Mouse (Mus musculus): ENCODE data around the gene Pex6.

Pex6 gene

DNA sequence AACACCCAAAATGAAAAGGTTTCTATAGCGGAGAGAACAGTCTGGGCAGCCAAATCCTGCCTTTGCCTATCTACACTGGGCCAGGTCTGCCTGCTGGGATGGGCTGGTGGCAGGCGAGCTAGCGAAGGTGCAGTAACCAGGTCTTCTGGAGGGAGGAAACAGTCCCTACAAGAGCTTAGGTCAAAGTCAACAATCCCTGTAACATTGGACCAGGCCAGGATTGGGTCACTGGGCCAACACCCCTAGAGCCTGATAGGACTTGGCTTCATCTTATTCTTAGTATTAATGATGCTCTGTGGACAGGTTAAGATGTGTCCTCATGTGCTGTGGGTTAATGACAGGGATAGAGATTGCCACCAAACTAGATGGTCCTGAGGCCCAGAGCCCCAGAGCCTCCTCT lies 22.8 kb downstream of the Pex6 start:
- DNase-seq (ENCODE audit: low spot score in 2 of 2), result no peak

GRCm38 (mm10) chr17:46735287-46735686 lies 24.0 kb downstream of the Pex6 start:
- no peak for DNase-seq (ENCODE audit: low spot score in 2 of 2)

DNA sequence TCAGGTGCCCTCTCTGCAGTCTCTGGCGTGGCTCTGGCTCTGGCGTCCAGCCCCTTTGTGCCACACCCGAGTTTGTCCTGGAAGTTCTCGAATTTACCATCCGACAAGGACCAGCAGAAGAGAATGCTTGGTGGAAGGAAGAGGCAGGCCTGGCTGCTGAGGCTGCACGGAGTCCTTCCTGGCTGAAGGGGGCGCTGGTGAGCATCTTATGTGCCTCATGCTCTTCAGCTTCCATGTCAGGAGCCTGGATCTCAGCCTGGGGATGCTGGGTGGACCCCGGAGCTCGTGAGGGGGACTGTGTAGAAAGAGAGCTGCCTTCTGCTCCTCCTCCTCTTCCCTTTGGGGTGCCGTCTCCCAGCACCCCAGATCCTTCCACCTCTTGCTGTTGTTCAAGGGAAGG lies 24.9 kb downstream of the Pex6 start:
- no peak for DNase-seq (ENCODE audit: low spot score in 2 of 2)

GRCm38 (mm10) chr17:46741305-46741704 lies 30.0 kb downstream of the Pex6 start:
- DNase-seq (ENCODE audit: low spot score in 2 of 2), result no peak

GRCm38 (mm10) chr17:46742986-46743385 lies 31.7 kb downstream of the Pex6 start:
- no peak for DNase-seq (ENCODE audit: low spot score in 2 of 2)

DNA sequence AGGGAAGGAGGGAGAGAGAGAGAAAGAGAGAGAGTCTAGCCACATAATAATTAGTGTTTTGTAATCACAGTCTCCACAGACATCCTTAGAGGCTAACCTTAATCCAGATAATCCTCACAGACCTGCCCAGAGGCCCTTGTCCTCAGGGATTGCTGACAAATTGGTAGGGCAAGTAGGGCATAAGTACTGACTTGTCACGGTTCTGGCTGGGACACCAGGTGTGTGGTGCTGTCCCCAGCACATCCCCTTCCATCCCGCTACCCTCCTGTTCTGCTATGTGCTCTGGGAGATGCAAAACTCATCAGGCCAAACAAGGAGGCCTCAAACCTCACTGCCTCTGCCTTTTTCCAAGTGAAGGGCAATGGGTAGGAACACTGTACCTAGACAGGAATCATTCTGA lies 34.2 kb downstream of the Pex6 start:
- no peak for DNase-seq (ENCODE audit: low spot score in 2 of 2)

GRCm38 (mm10) chr17:46747234-46747633 lies 36.0 kb downstream of the Pex6 start:
- DNase-seq (ENCODE audit: low spot score in 2 of 2), result no peak

DNA sequence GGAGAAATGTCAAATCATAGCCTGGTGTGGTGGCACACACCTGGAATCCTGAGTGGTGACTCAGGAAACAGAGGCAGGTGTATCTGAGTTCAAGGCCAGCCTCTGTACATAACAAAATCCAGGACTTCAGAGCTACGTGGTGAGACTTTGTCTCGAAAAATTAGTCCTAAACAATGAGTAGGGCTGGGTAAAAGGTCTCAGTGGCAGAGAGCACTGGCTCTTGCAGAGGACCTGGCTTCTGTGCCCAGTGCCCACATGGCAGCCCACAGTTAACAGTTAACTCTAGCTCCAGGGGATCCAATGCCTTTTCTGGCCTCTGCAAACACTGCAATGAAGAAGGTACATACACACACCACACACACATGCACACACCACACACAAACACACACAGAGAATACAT lies 36.5 kb downstream of the Pex6 start:
- DNase-seq (ENCODE audit: low spot score in 2 of 2), result no peak

DNA sequence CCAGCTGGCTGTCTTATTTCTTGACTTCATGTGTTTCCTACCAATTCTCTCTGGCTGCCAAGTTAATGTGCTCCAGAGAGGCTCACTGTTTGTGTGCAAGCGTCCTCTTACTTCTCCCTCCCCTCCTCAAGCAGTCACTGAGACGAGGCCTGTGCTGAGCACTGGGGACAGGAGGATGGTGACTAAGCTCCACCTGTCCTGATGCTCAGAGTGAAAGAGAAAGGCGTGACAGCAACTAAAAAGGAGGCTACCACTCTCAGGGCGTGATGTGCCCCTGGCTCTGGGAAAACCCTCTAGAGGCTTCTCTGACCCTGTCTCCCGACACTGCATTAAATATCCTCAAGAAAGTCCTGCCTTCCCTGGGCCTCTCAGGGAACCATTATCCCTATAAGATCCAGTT lies 38.0 kb downstream of the Pex6 start:
- DNase-seq (ENCODE audit: low spot score in 2 of 2), result no peak

DNA sequence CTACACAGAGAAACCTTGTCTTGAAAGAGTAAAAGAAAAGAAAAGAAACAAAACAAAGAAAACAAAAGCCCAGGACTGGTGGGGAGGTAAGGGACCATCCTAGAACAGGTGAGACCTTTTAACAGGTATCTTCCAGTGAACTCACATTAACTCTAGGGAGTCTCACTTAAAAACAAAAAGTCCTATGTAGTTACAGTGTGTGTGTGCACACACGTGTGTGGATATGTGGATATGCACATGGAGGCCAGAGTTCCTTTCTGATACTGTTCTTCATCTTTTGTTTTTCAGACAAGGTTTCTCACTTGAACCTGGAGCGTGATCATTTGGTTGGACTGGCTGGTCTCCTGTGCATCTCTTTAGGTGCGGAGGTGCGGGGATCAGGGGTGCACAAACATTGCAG lies 39.3 kb downstream of the Pex6 start:
- DNase-seq (ENCODE audit: low spot score in 2 of 2), result no peak

- DNase-seq (ENCODE audit: low spot score in 2 of 2), result no peak
Observed at GRCm38 (mm10) chr17:46751056-46751793, 40.0 kb downstream of the Pex6 start.

DNA sequence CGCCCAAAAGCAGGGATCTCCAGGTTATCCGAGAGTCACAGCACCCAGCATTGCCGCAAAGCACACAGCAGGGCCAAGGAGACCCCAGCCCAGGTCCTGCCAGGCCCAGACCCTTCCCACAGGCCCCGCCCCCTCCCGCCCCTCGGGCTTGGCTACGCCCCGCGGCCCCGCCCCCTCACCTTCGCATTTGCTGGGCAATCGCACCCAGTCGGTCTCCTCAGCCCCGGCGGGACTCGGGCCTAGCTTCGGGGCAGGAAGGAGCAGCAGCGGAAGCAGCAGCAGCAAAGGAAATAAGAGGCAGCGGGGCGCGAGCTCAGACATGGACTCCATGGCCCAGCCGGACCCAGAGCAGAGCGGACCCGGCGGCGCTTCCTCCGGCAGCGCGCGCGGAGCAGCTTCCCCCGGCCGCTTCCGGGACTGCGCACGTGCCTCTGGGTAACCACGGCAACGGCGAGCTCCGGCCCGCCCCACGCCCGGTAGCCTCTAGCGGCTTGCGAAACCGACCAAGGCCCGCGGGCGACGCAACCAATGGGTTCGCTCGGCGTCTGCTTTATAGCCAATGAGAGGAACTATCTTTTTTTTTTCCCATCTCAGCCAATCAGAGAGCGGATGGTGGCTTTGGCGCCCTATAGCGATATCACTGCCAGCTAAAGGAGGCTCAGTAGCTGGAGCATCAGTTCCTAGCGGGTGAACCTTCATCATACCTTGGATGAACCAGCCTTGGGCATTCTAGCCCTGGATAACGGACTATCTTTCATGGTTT lies 40.7 kb downstream of the Pex6 start, which contains the start of gene Cnpy3:
Gene Cnpy3 (minus strand): TSS at position 421 of the 763 bp plus-strand sequence.
- DNase-seq (ENCODE audit: low spot score in 2 of 2), result peak; percentile 97 to 98

DNA sequence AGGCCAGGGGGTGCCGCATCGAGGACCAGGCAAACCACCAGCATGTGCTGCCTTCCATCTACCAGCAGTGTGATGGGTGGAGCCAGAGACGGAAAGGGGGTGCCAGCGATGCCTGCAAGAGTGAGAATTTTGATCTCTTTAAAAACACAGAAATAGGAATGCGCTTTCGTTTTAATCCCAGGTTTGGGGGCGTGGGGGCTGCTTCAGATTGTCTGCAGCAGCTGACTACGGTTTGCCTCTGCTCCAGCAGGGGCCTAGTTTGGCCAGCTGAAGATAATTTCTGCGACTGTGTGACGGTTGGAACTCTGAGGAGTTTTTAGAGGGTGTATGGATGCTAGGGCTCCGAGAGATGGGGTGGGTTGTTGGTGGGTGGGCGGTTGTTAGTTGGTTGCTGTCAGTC lies 47.5 kb downstream of the Pex6 start:
- peak in 1 of 2 experiments; percentile 40 for DNase-seq (ENCODE audit: low spot score in 2 of 2)

- DNase-seq (ENCODE audit: low spot score in 2 of 2), result no peak
Observed at GRCm38 (mm10) chr17:46763544-46763943, 52.3 kb downstream of the Pex6 start, which contains the start of gene Ptcra. TSS of gene Ptcra (minus strand) at chr17:46763712.

GRCm38 (mm10) chr17:46764916-46765315 lies 53.7 kb downstream of the Pex6 start:
- DNase-seq (ENCODE audit: low spot score in 2 of 2), result peak; percentile 57 to 65

GRCm38 (mm10) chr17:46767868-46768267 lies 56.6 kb downstream of the Pex6 start:
- DNase-seq (ENCODE audit: low spot score in 2 of 2), result no peak

DNA sequence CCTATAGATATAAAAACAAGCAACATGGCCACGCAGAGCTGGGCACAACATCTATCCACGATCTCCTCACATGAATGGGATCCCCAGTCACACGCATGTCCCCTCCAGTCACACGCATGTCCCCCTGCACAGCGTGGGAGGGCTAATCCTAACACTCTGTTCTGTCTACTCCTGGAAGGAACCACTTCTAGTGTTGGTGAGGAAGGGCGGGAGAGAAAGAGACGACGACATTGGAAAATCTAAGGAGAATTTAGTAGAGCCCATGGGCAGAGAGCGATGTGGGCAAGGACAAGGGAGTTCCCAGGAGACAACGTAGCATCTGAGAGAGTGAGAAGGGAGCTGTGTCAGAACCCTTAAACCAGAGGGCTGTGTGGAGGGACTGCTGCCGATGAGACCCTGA lies 59.3 kb downstream of the Pex6 start:
- no peak for DNase-seq (ENCODE audit: low spot score in 2 of 2)

GRCm38 (mm10) chr17:46771025-46771424 lies 59.8 kb downstream of the Pex6 start:
- no peak for DNase-seq (ENCODE audit: low spot score in 2 of 2)

DNA sequence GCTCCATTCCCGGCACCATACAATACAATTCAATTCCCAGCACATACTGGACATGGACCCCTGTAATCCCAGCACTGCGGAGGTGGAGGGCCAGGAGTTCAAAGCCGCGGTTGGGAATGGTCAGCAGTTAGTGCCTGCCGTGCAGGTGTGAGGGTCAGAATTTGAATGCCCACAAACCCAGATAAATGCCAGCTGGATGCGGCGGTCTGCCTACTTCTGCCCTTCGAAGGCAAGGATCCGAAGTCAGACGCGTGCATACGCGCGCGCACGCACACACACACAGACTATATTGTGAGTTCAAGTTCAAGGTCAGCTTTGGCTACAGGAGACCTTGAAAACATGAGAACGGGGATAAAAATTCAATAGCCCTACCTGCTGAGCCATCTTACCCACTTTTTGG lies 60.4 kb downstream of the Pex6 start:
- DNase-seq (ENCODE audit: low spot score in 2 of 2), result no peak

DNA sequence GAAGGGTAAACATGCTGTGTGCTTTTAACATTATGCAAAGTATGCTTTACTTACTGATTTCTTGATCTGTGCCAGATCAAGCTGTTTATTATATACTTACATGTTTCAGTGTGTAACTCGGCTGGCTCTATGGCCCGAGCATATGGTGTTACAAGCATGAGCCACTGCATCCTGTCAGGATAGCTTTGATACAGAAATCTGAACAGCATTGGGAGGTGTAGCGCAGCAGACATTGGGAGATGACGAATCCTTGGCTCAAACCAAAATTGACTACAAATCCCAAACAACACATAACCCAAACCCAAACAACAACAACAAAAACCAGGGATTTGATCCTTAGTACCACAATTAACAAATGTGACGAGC lies 60.8 kb downstream of the Pex6 start:
- DNase-seq (ENCODE audit: low spot score in 2 of 2), result no peak

DNA sequence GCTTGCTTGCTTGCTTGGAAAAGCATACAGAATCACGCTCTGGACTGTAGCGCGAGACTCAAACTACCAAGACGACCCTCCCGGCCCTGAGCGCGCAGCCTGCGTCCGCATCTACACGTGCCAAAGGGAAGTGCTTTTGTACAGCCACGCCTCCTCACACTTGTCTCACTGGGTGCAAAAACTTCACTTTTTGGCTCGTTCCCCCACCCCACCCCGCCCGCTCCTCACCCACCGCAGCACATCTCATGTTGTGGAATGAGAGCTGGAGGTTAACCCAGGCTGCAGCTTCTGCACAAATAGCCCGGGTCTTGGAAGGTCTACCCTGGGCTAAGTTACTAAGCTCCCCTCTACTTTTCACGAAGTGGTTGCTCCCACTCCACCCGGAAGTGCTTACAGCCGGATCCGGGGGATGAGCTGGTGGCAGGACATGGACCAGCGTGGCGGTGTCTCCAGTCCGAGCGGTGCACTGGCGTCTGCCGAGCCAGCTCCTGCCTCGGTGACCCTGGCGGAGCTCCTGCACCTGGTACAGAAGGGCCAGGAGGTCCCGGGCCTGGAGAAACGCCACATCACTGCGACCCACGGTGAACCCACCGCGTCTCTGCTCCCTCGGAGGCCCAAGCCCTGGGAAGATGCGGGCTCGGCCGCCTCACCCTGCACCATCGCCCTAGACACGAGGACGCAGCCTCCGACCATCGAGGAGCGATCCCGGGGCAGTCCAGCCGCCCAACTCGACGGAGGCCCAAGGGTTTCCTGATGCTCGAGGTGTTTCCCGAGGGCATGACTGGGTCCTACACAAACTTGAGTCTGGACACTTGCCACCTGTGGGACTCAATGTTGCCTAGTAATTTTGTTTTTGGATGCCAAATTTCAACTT lies 61.4 kb downstream of the Pex6 start, which contains the start of gene 2310039H08Rik:
Gene 2310039H08Rik (plus strand): TSS at position 232 of the 874 bp plus-strand sequence.
- peak; percentile 83 to 89 for DNase-seq (ENCODE audit: low spot score in 2 of 2)
